Mouse (Mus musculus) testis, adult 2 months (tissue): ENCODE measurements around the gene Nfkbia.

ENCODE experiments used
- CTCF ChIP-seq: fragments of 200-500 bp; IDR thresholded peaks from 2 replicates; pipeline ENCODE4 v1.5.1; 2012; ENCODE audit warnings: low read depth, mild to moderate bottlenecking, inconsistent platforms, low read length, moderate library complexity; ENCODE audit not compliant: control insufficient read depth, insufficient read depth, insufficient replicate concordance
- POLR2A ChIP-seq: fragments of 200-500 bp; IDR thresholded peaks from 2 replicates; pipeline ENCODE4 v1.6.1; 2012; ENCODE audit warnings: low read depth, mild to moderate bottlenecking, inconsistent platforms, low read length, moderate library complexity; ENCODE audit not compliant: control insufficient read depth

DNA sequence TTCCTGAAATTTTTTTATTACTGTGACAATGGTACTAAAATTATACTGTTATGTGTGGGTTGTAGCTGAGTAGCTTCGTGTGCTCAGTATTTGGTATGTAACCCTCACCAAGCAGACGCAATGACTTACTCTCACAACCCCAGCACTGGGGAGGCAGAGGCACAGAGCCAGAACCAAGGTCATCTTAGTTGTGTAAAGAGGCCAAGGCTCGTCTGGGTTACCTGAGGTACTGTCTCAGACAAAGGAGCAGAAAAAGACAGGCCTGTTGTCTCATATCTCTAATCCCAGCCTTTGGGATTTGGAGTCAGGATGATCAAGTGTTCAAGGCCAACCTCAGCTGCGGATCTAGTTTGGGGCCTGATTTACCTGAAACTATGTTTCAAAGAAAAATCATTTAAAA is 10.7 kb downstream of the Nfkbia start:
- no peak for TF ChIP-seq CTCF
- TF ChIP-seq POLR2A, result no peak
